Mouse (Mus musculus) ovary, adult 18-20 months (tissue): Measurements from ENCODE around the gene Plxnd1.

ENCODE experiments used
- DNase-seq: peaks from one replicate; pipeline ENCODE4 v3.0.0; 2022; ENCODE audit warnings: low spot score, mixed read lengths

Plxnd1 gene

DNA sequence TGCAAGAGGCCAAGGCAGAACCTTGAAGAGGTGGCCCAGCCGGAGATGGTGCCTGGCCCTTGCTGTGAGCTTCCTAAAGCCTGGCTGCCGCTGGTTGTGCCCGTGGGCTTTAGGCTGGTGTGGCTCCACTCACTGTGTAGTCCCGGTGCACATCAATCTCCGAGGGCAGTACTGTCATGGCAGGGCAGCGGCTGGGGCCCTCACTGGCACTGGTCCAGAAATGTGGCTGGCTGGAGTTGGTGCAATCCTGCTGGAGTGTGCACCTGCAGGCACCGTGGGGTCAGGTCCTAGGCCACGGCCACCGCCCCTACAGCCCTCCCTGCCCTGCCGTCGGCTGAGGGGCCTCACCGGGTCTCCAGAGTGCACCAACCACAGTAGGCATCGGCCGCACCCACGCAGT, 17.0 kb downstream of the Plxnd1 start:
- DNase-seq = no peak

DNA sequence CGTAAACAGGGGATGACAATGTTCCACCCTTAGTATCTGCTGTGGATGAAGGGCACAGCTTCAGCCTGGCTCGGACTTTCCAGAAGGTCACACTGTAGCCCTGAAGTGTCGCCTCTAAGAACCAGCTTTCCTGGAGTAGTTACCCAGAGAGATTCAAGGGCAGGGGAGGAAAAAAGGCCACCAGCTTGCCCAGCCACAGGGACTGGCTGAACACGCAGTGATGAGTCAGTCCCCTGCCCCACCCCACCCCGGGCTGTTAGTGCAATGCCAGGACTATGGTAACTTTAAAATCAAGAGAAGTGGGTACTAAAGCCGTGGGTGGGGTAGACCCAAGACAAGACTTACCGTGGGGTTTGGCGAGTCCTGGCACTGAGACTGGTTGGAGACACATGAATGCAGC, 19.2 kb downstream of the Plxnd1 start:
- peak; percentile 55 for DNase-seq

DNA sequence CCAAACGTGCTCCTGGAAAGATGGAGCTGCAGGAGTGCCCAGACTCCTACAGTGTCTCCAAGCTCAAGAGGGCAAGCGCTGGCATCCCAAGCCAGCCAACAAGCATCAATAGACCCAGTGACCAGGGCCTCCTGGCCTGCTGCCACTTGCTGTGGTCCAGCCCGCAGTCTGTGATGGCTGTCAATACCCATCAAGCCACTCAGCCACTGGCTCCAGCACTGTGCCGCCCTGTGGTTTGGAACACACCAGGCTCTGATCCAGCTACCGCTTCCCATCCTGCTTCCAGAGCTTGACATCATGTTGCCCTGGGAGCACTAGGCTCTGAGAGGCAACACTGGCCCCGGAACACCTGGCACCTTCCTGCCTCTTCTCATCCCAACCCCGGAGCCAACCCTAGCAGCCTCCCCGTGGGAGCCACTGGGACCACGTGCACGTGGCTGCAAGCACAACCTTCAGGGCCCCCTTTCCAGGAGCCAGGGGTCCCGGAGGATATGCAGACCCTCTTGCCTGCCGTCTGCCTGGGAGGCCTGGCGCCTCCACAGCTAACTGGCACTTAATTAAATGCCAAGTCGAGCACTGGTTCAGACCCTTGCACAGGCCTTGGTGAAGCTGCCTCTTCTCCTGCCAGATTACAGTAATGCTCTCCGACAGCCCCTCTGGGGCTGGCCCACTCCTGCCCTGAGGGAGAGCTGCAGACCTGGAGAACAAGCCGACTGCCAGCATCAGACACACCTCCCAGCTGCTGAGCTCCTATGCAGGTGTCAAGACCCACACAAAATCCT, 20.7 kb downstream of the Plxnd1 start:
- no peak for DNase-seq

DNA sequence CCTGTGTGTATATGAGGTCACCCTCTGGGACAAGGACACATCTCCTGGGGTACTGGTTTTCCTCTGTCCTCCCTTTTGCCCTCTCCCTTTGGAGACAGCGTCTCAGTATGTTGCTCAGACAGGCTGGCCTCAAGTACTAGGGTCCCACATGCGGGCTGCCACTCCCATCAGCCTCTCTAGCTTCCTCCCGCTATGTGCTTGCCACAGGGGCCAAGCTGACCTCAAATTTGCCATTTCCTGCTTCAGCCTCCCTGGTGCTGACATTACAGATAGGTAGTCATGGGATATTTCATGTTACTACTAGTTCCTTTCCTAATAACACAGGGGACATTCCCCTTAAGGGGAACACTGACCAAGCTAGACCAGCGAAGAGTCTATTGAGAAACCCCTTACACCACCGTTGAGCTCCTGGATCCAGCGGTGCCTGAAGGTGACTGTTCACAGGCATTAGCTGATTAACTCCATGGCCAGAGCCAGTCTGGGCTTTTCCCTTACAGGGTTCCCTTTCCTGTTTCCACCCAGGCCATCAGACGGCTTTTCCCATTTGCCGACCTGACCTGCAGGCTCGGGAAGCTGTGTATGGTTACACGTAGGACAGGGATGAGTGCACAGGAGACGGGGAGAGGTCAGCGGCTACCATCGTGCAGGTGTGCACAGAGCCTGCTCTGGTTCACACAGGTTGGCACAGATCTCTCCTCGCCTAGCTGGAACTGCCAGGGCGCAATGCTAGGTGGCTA, 21.5 kb downstream of the Plxnd1 start:
- DNase-seq = no peak

DNA sequence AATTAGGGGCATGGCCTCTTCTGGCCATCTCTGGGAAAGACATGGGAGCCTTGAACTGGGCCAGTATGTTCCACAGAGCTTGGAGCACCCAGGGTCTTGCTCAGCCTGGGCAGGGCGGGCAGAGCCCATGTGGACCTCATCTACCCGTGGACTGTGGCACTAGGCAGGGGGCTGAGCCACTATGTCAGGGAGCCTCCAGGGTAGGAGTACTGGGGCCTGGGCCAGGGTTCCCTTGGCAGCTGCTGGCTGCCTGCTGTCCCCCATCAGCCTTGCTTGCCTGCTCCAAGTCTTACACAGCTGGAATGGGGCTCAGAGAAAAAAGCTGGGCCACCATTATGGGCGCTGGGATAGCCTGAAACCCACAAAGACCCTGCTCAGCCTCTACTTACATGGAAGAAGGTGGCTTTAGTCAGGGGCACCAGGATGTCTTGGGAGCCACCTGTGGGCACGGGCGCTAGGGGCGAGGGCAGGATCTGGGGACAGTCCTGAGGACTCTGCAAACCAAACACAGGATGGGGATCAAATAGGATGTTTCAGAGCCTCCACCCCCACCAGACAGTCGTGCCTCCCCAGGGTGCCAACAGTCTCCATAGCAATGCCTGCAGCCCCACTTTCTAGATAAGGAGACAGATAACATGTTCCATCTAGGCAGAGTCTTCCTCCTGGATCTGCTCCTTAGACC, 22.6 kb downstream of the Plxnd1 start:
- no peak for DNase-seq

DNA sequence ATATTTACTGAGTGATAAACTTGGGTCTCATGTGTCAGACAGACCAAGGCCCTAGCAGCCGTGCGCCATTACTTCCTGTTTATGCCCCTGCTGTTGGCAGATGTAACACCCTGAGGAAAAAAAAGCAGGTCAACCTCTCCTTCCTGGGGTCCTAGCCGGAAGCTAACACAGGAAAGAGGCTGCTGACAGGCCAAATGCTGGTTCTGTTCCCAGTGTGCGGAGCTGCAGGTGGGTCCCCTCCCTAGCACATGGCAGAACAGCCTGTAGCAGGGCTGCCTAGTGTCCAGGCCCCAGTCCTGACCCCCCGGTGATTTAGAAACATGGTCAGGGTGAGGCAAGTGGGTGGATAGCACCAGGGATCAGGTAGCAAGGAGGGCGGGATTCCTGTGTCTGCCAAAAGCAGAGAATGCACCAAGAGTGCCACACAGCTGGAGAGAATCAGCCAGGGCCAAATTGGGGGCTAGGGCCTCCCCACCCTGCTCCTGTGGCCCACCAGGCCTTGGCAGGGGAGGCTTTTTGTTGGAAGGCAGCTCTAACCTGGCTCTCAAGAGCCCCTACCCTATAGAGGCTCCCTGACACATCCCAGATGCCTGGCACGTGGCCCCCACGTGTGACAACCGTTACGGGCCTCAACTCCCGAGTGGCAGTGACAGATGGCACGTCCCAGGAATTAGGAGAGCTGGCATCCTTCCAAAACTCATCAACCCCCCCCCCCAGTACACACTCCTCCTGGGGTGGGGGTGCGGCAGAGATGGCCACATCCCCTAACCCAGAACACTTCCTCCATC, 23.3 kb downstream of the Plxnd1 start:
- DNase-seq = no peak

DNA sequence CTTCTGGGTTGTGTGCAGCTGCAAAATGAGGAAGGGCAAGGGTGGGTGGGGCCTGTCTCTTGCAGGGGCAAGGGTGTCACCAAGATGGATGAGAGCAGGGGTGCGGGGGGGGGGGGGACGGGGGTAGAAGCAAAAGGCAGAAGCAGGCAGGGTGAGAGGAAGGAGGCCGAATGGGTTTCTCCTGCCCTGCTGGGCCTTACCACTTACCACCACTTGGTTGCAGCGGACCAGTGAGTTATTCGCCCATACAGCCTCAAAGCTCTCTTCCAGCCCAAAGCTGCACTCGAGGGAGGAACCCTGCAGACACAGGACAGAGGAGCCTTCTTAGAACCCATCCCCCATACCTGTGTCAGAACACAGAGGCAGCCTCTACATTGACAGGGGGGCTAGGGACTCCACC, 24.9 kb downstream of the Plxnd1 start:
- DNase-seq = no peak

DNA sequence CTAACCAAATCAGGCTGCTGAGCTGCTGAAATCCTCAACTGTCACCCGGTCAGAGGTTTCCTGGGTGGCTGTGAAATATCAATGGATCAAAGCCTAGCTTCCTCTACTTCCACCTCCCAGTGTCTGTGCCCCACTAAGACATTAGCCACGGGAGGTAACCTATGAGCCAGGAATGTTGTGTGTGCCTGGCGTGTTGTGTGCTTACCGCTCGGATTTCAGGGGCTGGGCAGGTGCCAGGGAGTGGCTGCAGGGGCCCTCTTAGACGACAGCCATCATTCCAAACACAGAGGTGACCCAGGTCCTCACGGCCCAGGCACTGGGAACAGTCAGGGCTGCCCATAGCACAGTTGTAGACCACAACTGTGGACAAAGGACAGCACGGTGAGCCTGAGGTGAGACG, 25.7 kb downstream of the Plxnd1 start:
- no peak for DNase-seq

DNA sequence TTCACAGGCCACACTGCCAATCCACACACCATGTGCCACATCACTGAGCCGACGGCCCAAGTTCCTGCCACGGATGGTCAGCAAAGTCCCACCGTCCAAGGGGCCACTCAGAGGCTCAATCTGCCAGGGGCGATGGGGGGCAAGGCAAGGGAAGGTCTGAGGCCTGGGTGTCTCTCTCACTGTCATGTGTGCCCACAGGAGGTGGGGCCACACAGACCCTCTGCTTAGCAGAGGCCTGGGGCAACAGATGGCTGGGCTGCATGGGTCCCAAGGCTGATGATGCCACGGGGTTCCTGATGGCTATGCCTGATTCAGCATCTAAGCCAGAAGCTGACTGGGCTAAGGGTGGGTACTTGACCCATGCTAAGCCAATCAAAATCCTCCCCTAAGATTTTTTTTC, 26.1 kb downstream of the Plxnd1 start:
- DNase-seq = no peak

DNA sequence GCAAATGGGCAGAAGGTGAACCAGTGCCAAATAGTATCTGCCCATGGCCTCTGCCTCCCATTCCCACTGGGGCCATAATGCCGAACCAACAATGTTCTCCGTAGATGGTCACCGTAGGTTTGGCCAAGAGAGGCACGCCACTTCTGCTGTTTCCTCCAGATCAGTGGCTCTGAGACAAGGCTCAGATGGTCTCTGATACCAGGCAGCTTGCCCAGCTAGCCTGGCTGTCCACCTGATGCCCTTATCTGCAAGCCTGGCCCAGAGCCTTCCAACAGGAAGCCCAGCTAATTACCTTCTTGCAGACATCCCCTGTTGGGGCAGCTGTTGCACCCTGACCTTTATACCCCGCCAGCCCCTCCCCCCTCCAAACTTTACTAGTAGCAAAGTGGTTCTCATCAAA, 26.7 kb downstream of the Plxnd1 start:
- no peak for DNase-seq

DNA sequence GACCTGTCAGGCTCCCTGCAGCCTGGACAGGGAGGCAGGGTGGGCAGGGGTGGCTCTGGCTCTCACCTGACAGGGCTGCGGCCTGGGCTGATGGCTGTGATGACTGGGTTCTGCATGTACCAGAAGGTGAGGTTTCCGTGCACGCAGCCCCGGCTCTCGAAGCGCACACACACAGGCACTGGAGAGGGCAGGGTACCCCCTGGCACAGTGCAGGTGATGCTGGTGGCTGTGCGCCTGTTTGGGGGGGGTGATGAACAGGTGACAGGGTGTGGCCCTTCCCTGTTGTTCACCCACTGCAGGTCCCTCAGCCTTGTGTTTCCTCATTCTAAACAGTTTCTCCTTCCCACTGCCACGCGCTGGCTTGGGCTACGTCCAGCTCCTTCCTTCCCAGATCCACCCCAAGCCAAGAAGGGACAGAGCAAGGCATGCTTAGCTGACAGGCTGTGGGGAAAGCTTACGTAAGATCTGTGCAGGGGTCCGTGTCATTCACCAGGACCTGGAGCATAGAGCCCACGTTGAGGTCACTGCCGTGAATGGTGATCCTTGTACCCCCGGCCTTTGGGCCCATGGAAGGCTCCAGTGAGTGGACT, 27.4 kb downstream of the Plxnd1 start:
- no peak for DNase-seq

DNA sequence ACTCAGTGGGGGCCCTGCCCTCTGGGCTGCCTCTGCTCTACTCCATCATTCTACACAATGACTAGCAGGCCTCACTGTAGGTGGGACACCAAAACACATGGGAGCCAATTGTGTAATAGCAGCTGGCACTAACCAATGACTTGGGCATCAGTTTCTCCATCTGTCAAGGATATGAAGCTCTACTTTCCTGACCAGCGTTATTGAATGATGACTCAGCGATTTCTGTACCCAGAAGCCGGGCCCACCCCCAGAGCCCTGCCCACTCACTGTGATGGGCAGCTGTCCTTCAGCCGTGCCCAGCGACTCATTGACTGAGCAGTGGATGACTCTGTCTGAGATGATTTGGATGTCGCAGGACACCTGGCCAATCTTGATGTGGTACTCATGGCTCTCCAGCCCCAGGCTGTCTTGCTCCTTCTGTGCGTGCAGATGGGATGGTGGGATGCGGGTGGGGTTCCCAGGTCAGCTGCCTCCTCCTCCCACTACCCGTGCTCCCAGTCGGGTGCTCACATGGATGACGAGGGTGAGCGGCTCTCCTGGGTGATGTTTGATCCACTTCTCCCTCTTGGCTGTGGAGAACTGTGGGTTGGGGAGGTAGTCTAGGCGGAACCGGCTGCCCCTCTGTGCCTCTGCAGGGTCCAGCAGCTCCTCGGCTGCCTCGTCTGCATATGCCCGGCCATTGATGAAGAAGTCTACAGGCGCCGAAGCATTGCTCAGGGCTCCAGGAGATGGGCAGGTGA, 28.4 kb downstream of the Plxnd1 start:
- DNase-seq = no peak

DNA sequence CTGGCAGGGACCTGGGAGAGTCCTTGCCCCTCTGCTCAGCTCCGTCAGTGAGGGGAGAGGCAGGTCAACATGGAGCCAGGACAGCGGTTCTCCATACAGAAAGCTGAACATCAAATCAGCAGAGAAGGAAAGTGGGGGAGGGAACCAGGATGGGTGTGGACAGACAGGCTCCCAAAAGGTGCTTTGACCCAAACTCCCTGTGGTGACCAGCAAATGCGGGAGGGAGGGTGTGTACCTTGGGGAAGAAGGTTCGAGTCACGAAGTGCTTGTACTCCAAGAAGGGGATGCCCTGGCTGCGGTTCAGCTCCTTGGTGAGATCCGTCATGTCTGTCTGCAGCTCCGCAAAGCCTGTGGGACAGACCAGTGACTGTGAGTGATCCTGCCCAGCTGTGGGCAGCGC, 31.1 kb downstream of the Plxnd1 start:
- no peak for DNase-seq

DNA sequence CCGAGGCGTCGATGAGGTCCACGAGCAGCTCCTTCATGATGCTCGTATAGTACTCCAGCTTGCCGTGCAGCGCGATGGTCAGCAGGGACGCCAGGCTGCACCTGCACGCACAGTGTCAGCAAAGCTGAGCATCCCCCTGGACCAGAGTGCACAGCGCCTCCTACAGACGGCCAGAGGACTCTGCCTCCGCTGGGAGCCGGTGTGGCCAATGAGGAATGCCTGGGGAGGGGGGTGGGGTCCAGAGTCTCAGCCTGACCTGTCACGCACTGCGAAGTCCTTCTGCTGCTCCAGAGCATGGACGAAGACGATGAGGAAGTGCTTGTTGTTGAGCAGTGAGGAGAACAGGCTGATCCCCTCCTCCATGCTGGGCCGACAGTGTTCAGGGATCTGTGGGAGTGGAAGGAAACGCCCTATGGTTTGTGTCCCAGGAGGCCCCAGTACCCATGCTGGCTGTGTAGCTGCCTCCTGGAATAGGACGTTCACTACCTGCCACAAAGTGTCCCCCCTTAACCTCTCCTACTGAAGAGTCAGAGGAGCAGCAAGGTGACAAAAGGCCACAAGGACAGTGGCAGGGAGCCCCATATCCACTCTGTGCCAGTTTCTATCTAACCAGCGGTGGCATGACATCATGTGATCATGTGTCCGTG, 32.2 kb downstream of the Plxnd1 start:
- DNase-seq = no peak

DNA sequence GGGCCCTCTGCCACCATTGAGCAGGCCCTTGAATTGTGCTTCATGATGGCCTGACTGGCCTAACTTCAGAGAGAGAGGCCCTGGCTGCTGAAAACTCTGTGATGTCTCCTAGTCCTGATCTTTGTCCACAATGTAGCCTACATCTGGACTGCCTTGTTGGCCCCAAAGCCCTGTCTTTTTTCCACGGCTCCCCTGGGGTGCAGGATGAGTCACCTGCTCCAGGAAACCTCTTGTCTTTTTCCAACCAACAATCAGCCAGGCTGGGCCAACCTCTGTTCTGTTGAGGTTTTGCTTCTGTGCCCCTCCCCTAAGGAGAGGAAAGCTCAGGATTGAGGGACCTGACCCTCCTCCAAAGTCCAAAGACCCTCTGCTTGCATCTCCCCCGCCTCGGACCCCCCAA, 33.1 kb downstream of the Plxnd1 start:
- no peak for DNase-seq

DNA sequence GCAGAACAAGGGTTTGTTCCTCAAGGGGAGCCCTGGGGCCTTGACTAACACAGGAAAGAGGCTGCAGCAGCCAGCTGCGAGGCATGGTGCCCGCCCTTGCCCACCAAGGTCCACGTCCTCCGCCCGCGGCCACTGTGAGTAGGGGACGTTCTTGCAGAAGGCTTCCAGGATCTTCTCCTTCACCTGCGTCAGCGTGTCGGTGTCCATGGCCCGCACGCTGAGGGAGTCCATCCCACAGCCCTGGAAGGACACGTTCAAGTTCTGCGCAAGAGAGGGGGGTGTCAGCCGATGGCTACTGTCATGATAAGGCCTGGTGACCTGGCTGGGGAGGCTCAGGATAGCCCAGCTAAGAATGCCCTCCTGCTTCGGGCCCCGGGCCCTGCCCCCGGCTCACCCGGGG, 34.5 kb downstream of the Plxnd1 start:
- no peak for DNase-seq

DNA sequence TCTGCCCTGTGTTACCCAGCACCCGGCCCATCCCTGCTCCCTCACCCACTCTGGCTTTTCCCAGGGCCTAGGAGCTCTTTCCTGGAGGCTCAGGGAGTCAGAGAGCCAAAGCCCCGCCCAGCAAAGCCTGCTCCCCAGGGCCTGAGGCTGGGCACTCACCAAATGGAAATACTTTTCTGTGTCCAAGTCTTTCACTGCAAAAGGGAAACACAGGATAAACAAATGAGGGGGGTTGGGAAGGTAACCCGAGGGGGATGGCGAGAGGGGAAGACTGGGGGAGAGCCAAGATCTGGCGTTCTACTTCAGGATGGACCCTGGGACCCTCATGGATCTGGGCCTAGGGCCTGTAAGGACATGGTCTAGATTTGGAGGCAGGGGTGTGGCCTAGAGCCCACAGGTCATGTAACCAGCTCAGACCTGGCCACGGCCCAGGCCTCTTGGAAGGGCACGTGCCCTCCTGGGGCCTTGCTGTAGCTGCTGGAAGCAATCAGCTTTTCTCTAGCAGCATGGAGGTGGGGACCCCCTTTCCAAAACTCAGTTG, 35.6 kb downstream of the Plxnd1 start:
- DNase-seq = peak; percentile 71

DNA sequence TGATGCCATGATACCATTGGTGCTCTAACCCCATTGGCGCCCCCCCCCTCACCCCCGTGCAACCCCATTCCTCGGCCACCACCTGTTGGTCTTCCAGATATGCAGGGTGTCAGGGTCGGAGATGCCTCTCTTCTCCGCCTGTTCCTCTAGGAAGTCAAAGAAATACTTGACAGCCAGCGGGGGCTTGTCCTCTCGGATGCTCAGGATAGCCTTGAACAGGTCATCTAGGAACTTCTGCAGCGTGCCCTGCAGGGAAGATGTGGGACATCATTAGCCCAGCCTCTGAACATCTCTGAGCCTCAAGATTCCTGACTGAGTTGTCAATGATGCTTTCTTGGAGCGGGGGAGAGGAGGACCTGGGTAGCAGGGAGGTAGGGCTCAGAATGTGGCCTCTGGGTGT, 36.4 kb downstream of the Plxnd1 start:
- DNase-seq = no peak

DNA sequence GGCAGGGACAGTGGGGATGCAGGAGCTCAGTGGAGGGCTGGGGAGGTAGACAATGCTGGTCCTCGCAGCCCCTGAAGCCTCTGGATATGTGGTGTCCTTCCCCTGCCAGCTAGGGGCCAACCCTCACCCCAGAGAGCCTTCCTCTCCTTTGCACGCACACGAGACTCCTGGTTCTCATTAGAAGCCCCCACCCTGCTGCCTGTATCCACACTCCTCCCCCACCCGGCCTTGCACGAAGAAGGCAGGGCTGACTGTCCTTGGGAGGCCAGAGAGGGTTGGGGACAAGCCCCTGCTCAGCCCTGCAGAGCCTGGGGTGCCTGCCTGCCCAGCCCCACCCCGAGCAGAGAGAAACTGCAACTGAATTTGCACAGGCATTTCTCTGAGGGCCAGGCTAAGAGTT, 37.1 kb downstream of the Plxnd1 start:
- DNase-seq = peak; percentile 67

DNA sequence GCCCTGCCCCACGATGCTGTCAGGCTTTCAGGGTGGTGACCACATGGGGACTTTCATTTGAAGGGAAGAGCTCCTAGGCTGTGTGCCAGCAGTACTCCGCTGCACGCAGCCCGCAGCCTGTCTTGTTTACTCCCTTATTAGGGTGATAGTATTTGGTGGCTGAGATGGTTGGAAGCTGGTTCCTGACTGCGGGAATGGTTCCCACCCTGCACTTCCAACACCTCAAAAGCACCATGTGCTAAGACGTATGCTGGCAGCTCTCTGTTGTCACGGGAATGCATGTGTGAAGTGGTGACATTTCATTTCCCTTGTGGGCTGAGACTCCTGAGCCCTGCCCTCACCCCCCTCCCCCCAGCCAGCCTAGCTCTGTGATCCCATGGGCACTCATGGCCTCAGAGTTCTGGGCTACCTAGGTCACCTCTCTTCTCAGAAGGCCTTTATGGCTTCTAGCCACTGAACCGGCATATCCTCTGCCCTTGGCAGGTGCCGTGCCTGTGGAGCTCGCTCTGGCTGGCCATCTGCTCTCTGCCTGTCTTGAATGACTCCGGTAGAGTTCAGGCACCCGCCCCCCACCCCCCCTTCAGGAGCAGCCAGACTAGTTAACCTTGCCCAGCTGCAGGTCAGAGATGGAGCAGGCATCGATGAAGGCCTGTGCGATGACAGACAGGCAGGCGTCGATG, 37.7 kb downstream of the Plxnd1 start:
- peak; percentile 34 for DNase-seq
